Mouse (Mus musculus): ENCODE measurements around the gene 1700016K19Rik. TPM values are rescaled to one million over a fixed set of nuclear protein-coding genes. Genes with fewer than 3 reads are reported as not detected.

Gene 1700016K19Rik
- polyA plus RNA-seq, 1 experiment from 2014 or later = 0.70 TPM

DNA sequence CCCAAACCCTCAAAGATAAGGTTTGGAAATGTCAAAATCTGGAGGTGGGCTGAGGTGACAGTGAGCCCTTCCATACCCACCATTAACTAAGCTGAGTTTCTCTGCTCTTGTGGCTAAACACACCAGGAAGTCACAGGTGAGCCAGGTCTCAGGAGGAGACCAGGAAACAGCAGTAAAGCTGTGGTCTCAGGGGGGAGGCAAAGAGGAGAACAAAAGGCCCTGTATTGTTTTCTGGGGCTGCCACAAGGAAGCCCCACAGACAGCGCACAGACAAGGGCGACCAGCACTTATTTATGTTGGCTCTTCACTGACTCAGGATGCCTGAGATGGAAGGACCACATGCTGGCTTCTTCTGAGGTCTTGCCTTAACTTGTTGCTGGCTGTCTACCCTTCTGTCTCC lies 19.3 kb upstream of the 1700016K19Rik start:
- WGBS = 38% methylated on average over 2 of the region's 2 CpGs
- Histone ChIP-seq H3K4me2 (replicated peaks; ENCODE audit: low read depth, low read length) (no peak overlapping the region), H3K9ac (replicated peaks; ENCODE audit: low read length) (no peak overlapping the region), H3K4me1 (ENCODE audit: insufficient read depth, low read length) (peaks cover 4% of the 10 kb centered on the region), H3K27ac (ENCODE audit: low read length) (no peak overlapping the region), H3K36me3 (ENCODE audit: insufficient read depth, low read length) (no peaks in the 10 kb centered on the region), H3K4me3 (ENCODE audit: low read length) (no peak overlapping the region), H3K9me3 (ENCODE audit: low read length) (no peaks in the 10 kb centered on the region), H3K27me3 (ENCODE audit: insufficient read depth, low read length) (no peaks in the 10 kb centered on the region)
- no peak for ATAC-seq (ENCODE audit: low FRiP score, low TSS enrichment)

DNA sequence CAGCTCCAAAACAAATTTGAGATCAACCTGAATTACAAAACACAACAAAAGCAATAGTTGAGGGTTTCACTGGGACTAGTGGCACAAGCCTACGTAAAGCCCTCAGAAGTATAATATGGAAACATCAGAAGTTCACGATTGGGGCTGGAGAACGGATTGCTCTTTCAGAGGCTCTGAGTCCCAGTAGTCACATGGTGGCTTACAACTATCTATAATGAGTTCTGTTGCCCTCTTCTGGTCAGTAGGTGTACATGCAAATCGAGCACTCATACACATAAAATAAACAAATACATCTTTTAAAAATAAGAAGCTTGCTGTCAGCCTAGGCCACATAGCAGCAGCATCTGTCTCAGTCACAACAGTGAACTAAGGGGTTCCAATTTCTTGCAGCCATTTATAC lies 16.5 kb upstream of the 1700016K19Rik start:
- 71% methylated on average over 4 of the region's 4 CpGs for WGBS
- no peak for ATAC-seq (ENCODE audit: low FRiP score, low TSS enrichment)
- no peak overlapping the region for H3K9ac ChIP-seq (replicated peaks; ENCODE audit: low read length)
- no peak overlapping the region for H3K4me3 ChIP-seq (ENCODE audit: low read length)
- no peaks in the 10 kb centered on the region for H3K9me3 ChIP-seq (ENCODE audit: low read length)
- H3K36me3 ChIP-seq (ENCODE audit: insufficient read depth, low read length) = no peaks in the 10 kb centered on the region
- no peak overlapping the region for H3K4me2 ChIP-seq (replicated peaks; ENCODE audit: low read depth, low read length)
- no peak overlapping the region for H3K27ac ChIP-seq (ENCODE audit: low read length)
- H3K4me1 ChIP-seq (ENCODE audit: insufficient read depth, low read length) = no peaks in the 10 kb centered on the region
- H3K27me3 ChIP-seq (ENCODE audit: insufficient read depth, low read length) = no peaks in the 10 kb centered on the region

DNA sequence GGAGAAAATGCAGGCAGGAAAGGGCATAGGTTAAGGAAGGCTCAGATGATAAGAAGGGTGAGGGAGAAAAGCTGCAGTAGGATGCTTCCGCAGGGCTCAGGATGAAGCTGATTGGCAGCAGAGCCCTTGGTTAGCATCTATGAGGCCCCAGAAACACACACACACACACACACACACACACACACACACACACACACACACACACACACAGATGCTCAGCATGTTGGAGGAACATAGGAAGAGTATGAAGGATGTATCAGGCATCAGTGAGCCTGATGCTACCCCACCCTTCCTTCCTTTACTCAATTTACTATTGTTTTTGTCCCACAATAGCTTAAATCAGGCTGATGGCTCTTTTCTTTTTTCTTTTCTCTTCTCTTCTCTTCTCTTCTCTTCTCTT lies 15.1 kb upstream of the 1700016K19Rik start:
- H3K4me1 ChIP-seq (ENCODE audit: insufficient read depth, low read length) = no peaks in the 10 kb centered on the region
- H3K9me3 ChIP-seq (ENCODE audit: low read length) = no peaks in the 10 kb centered on the region
- no peak overlapping the region for H3K4me2 ChIP-seq (replicated peaks; ENCODE audit: low read depth, low read length)
- no peaks in the 10 kb centered on the region for H3K36me3 ChIP-seq (ENCODE audit: insufficient read depth, low read length)
- WGBS = 40% methylated on average over 1 of the region's 1 CpGs
- no peak overlapping the region for H3K27ac ChIP-seq (ENCODE audit: low read length)
- H3K9ac ChIP-seq (replicated peaks; ENCODE audit: low read length) = no peak overlapping the region
- no peak overlapping the region for H3K4me3 ChIP-seq (ENCODE audit: low read length)
- ATAC-seq (ENCODE audit: low FRiP score, low TSS enrichment) = no peak
- no peaks in the 10 kb centered on the region for H3K27me3 ChIP-seq (ENCODE audit: insufficient read depth, low read length)

DNA sequence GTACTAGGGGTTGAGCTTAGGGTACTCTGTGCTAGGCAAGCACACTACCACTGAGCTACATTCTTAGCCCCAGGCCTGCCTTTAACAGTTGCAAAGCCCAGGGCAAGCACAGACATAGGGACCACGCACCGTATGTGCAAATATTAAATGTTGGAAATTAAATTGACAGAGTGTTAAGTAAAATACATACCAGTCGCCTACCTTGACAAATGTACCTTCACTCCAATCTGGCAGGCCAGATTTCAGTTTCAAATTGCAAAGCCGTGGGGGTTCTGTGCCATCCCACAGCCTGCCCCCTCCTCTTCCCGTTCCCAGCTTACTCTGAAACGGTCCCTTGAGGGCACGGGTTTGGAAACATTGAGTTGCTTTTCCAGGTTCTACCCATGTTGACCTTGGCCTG lies 13.8 kb upstream of the 1700016K19Rik start:
- no peaks in the 10 kb centered on the region for H3K36me3 ChIP-seq (ENCODE audit: insufficient read depth, low read length)
- no peak overlapping the region for H3K27ac ChIP-seq (ENCODE audit: low read length)
- no peak overlapping the region for H3K4me3 ChIP-seq (ENCODE audit: low read length)
- no peaks in the 10 kb centered on the region for H3K4me1 ChIP-seq (ENCODE audit: insufficient read depth, low read length)
- H3K9me3 ChIP-seq (ENCODE audit: low read length) = no peaks in the 10 kb centered on the region
- no peak overlapping the region for H3K9ac ChIP-seq (replicated peaks; ENCODE audit: low read length)
- ATAC-seq (ENCODE audit: low FRiP score, low TSS enrichment) = no peak
- 65% methylated on average over 7 of the region's 7 CpGs for WGBS
- no peaks in the 10 kb centered on the region for H3K27me3 ChIP-seq (ENCODE audit: insufficient read depth, low read length)
- H3K4me2 ChIP-seq (replicated peaks; ENCODE audit: low read depth, low read length) = no peak overlapping the region

DNA sequence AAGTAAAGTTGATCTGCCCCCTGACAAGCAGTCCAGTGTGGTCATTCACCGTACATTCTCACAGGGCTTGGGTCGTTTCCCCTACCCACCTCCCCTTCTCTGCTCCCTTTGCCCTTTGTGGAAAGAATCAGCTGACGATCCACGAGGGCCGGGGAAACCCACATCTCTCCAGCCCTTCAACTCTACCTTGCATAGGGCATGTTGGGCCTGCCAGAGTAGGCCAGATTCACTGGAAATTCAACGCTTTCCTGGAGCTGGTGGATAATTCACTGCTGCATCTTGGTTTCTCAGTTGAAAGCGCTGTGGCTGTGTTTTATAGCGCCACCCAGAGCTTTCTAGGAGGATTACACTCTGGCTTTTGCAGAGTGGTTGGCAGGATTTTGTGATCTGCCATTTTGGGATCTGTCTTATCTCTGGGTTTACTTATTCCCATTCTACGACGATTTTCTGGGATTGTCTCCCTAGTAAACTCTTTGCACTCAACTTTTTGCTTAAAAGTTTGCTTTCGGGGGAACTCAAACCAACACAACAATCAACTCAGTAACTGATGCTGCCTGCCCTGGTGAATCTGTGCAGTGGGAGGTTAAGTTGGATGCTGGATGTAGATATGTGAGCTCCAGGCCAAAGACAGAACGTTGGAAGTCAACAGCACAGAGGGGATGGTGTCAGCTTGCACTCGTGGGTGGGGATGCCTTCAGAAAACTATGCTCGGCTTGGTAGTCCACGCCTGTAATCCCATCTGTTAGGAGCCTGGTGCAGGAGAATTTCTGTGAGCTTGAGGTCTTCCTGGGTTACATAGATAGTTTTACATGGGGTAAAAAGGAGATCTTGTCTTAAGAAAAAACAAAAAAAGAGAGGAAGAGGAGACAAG lies 8.5 kb upstream of the 1700016K19Rik start:
- no peaks in the 10 kb centered on the region for H3K4me1 ChIP-seq (ENCODE audit: insufficient read depth, low read length)
- H3K9ac ChIP-seq (replicated peaks; ENCODE audit: low read length) = no peak overlapping the region
- no peak overlapping the region for H3K4me2 ChIP-seq (replicated peaks; ENCODE audit: low read depth, low read length)
- H3K4me3 ChIP-seq (ENCODE audit: low read length) = no peak overlapping the region
- no peak for ATAC-seq (ENCODE audit: low FRiP score, low TSS enrichment)
- no peaks in the 10 kb centered on the region for H3K27me3 ChIP-seq (ENCODE audit: insufficient read depth, low read length)
- H3K36me3 ChIP-seq (ENCODE audit: insufficient read depth, low read length) = no peaks in the 10 kb centered on the region
- 67% methylated on average over 15 of the region's 15 CpGs for WGBS
- H3K9me3 ChIP-seq (ENCODE audit: low read length) = no peaks in the 10 kb centered on the region
- H3K27ac ChIP-seq (ENCODE audit: low read length) = no peak overlapping the region

DNA sequence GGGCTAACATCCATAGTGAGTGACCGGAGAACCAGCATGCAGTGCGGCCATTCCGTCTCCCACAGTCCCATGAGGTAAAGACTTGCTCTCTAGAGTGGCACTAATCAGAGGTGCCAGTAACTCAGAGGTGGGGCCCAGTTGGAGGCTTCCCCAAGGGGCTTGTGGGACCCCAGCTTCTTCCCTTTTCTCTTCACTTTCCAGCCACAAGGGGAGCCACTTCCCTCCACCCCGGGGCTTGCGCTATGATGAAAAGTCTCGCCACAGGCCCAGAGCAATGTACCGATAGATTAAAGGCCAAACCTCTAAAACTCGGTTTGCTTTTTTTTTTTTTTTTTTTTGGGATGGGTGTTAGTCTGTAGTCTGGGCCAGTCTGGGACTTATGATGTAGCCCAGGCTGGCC lies 7.8 kb upstream of the 1700016K19Rik start:
- Histone ChIP-seq H3K4me1 (ENCODE audit: insufficient read depth, low read length) (no peaks in the 10 kb centered on the region), H3K36me3 (ENCODE audit: insufficient read depth, low read length) (no peaks in the 10 kb centered on the region), H3K9me3 (ENCODE audit: low read length) (no peaks in the 10 kb centered on the region), H3K4me3 (ENCODE audit: low read length) (no peak overlapping the region), H3K9ac (replicated peaks; ENCODE audit: low read length) (no peak overlapping the region), H3K27ac (ENCODE audit: low read length) (no peak overlapping the region), H3K4me2 (replicated peaks; ENCODE audit: low read depth, low read length) (no peak overlapping the region), H3K27me3 (ENCODE audit: insufficient read depth, low read length) (no peaks in the 10 kb centered on the region)
- 88% methylated on average over 8 of the region's 8 CpGs for WGBS
- no peak for ATAC-seq (ENCODE audit: low FRiP score, low TSS enrichment)

DNA sequence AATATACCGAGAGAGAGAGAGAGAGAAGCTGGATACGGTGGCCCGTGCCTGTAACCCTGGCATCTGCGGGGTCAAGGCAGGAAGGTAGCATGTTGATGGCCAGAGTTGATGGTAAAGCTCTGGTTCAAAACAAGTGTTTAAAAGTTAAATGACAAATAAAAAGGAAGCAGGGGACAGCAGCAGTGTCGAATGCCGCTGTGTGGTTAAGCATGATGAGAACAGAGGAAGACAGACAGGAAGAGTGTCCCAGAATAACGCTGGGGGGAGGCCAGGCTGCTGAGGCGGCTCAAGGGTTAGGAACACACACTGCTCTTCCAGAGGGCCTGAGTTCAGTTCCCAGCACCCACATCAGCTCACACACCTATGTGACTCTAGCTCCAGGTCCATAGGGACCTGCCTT lies 7.2 kb upstream of the 1700016K19Rik start:
- no peak for ATAC-seq (ENCODE audit: low FRiP score, low TSS enrichment)
- no peak overlapping the region for H3K27ac ChIP-seq (ENCODE audit: low read length)
- H3K4me3 ChIP-seq (ENCODE audit: low read length) = no peak overlapping the region
- H3K36me3 ChIP-seq (ENCODE audit: insufficient read depth, low read length) = no peaks in the 10 kb centered on the region
- 76% methylated on average over 8 of the region's 8 CpGs for WGBS
- H3K4me2 ChIP-seq (replicated peaks; ENCODE audit: low read depth, low read length) = no peak overlapping the region
- H3K9me3 ChIP-seq (ENCODE audit: low read length) = no peaks in the 10 kb centered on the region
- H3K4me1 ChIP-seq (ENCODE audit: insufficient read depth, low read length) = no peaks in the 10 kb centered on the region
- H3K27me3 ChIP-seq (ENCODE audit: insufficient read depth, low read length) = no peaks in the 10 kb centered on the region
- no peak overlapping the region for H3K9ac ChIP-seq (replicated peaks; ENCODE audit: low read length)

DNA sequence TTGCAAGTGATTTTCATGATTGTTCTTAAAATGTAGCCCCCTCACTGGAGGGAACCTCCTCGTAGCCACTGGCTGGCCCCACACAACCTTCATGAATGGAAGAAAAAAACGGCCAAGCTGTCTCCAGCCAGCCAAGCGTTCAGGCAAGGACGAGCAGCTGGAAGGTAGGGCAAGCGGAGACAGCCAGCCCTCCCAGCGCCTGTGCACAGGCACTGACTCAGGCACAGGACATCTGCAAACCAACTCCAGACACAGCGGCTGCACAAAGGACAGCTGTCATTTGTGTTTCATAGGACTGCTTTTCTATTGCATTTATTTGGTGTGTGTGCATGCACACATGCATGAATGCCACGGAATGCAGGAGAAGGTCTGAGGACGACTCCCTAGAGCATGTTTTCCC lies 5.4 kb upstream of the 1700016K19Rik start:
- H3K9me3 ChIP-seq (ENCODE audit: low read length) = no peaks in the 10 kb centered on the region
- 36% methylated on average over 9 of the region's 9 CpGs for WGBS
- ATAC-seq (ENCODE audit: low FRiP score, low TSS enrichment) = no peak

DNA sequence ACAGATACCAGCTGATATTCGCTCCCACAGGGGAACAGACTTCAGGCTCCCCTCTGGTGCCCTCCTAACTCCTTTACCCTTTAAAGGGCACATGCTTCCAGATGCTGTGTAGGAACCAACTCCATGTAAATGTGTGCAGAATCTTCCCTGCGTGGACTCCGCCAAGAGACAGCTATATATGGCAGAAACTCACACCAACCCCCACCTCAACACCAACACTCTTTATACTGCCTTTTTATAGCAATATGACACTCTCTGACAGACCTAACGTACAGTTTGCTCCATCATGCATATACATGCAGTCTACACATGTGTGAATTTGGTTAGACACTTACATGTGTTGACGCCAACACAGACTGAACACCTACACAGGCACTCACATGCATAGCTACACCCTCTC lies 989 bp downstream of the 1700016K19Rik start:
- WGBS = 89% methylated on average over 5 of the region's 5 CpGs
- Histone ChIP-seq H3K27me3 (ENCODE audit: insufficient read depth, low read length) (peaks cover 7% of the 10 kb centered on the region; the same call in 1 of the 2 replicates), H3K4me3 (ENCODE audit: low read length) (no peak overlapping the region), H3K36me3 (ENCODE audit: insufficient read depth, low read length) (no peaks in the 10 kb centered on the region), H3K9ac (replicated peaks; ENCODE audit: low read length) (no peak overlapping the region), H3K9me3 (ENCODE audit: low read length) (no peaks in the 10 kb centered on the region), H3K4me2 (replicated peaks; ENCODE audit: low read depth, low read length) (no peak overlapping the region), H3K27ac (ENCODE audit: low read length) (no peak overlapping the region), H3K4me1 (ENCODE audit: insufficient read depth, low read length) (peaks cover 4% of the 10 kb centered on the region; the same call in 1 of the 2 replicates)
- peak; percentile 12; the same call in 1 of the 2 replicates for ATAC-seq (ENCODE audit: low FRiP score, low TSS enrichment)

More for the DNA sequence above, 5.4 kb upstream of the 1700016K19Rik start:
- Histone ChIP-seq H3K4me3 (ENCODE audit: low read length) (no peak overlapping the region), H3K27ac (ENCODE audit: low read length) (no peak overlapping the region), H3K4me2 (replicated peaks; ENCODE audit: low read depth, low read length) (no peak overlapping the region), H3K4me1 (ENCODE audit: insufficient read depth, low read length) (peaks cover under 1% of the 10 kb centered on the region; the same call in 1 of the 2 replicates), H3K9ac (replicated peaks; ENCODE audit: low read length) (no peak overlapping the region), H3K27me3 (ENCODE audit: insufficient read depth, low read length) (no peaks in the 10 kb centered on the region), H3K36me3 (ENCODE audit: insufficient read depth, low read length) (no peaks in the 10 kb centered on the region)

DNA sequence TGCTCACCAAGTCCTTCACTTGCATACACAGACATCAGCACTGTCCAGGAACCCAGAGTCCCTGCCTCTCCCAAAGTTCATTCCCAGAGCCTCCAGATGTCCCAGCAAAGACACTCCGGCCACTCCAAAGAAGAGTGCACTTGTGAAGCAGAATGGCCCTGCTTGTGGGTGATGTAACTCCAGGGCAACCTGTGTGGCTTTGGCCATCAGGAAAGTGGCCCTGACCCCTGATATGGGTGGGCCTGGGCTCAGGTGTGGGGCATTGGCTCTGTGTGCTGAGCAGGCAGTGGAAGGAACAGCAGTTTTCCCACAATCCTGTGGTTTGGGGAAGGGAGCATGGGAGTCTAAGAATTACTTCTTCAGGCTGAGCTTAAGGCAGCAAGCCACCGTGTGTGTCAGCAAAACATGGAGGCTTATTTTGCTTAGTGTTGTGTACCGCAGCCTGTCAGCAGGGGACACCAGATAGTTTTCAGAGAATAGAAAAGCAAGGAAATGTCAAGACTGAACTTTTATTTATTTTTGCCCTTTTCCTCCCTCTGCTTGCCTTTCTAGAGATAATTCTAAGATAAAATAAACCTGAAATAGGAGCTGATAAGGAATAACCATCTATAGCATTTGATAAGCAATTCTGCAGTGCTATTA lies 1.6 kb downstream of the 1700016K19Rik start:
- H3K4me3 ChIP-seq (ENCODE audit: low read length) = no peak overlapping the region
- peaks cover 7% of the 10 kb centered on the region; the same call in 1 of the 2 replicates for H3K27me3 ChIP-seq (ENCODE audit: insufficient read depth, low read length)
- ATAC-seq (ENCODE audit: low FRiP score, low TSS enrichment) = no peak
- H3K4me2 ChIP-seq (replicated peaks; ENCODE audit: low read depth, low read length) = no peak overlapping the region
- H3K9ac ChIP-seq (replicated peaks; ENCODE audit: low read length) = no peak overlapping the region
- H3K9me3 ChIP-seq (ENCODE audit: low read length) = no peaks in the 10 kb centered on the region
- H3K27ac ChIP-seq (ENCODE audit: low read length) = no peak overlapping the region
- peaks cover 4% of the 10 kb centered on the region; the same call in 1 of the 2 replicates for H3K4me1 ChIP-seq (ENCODE audit: insufficient read depth, low read length)
- 44% methylated on average over 3 of the region's 3 CpGs for WGBS
- no peaks in the 10 kb centered on the region for H3K36me3 ChIP-seq (ENCODE audit: insufficient read depth, low read length)

Data from kidney, embryonic 16.5 days (tissue).